Mouse (Mus musculus) forebrain, embryonic 14.5 days (tissue): ENCODE results near the gene Haus2. TPM values are rescaled to one million over a fixed set of nuclear protein-coding genes. Genes with fewer than 3 reads are reported as not detected.
"Not testable (repeated sequence)": the region's sequence is repeated elsewhere in the genome, so short reads cannot be mapped to it uniquely, and the experiment has no call there.

ENCODE experiments used
- ATAC-seq: fragments of 200-750 bp; cut with Nextera tagmentation; 2 replicates; pipeline ENCODE4 v1.8.0; 2017; ENCODE audit warnings: mild to moderate bottlenecking, moderate library complexity
- DNase-seq: peaks from one replicate; pipeline ENCODE4 v3.0.0-alpha.2; 2015; ENCODE audit warnings: low spot score
- H3K27ac ChIP-seq: fragments of 300-500 bp; sonication (generic); 2 replicates; pipeline ENCODE4 v1.5.1; 2014; ENCODE audit warnings: low read depth, mild to moderate bottlenecking, control low read depth, low read length, moderate library complexity
- H3K27me3 ChIP-seq: fragments of 300-500 bp; sonication (generic); replicated peaks from 2 replicates; pipeline ENCODE4 v1.6.1; 2014; ENCODE audit warnings: low read length, control low read depth, mixed read lengths; ENCODE audit not compliant: control insufficient read depth, insufficient read depth
- H3K36me3 ChIP-seq: fragments of 300-500 bp; sonication (generic); 2 replicates; pipeline ENCODE4 v1.6.1; 2014; ENCODE audit warnings: low read length, control low read depth; ENCODE audit not compliant: control insufficient read depth, insufficient read depth
- H3K4me1 ChIP-seq: fragments of 300-500 bp; sonication (generic); 2 replicates; pipeline ENCODE4 v1.6.1; 2014; ENCODE audit warnings: antibody characterized with exemption, low read length, control low read depth; ENCODE audit not compliant: control insufficient read depth, insufficient read depth
- H3K4me2 ChIP-seq: fragments of 300-500 bp; sonication (generic); 2 replicates; pipeline ENCODE4 v1.6.1; 2014; ENCODE audit warnings: mild to moderate bottlenecking, control low read depth, low read length
- H3K4me3 ChIP-seq: fragments of 300-500 bp; sonication (generic); 2 replicates; pipeline ENCODE4 v1.5.1; 2014; ENCODE audit warnings: low read depth, low read length, control low read depth
- H3K9ac ChIP-seq: fragments of 300-500 bp; sonication (generic); 2 replicates; pipeline ENCODE4 v1.6.1; 2014; ENCODE audit warnings: mild to moderate bottlenecking, low read length, control low read depth, moderate library complexity
- H3K9me3 ChIP-seq: fragments of 300-500 bp; sonication (generic); replicated peaks from 2 replicates; pipeline ENCODE4 v1.6.1; 2016; ENCODE audit warnings: low read length, control low read depth, mixed read lengths; ENCODE audit not compliant: control insufficient read depth
- whole genome bisulfite sequencing: fragments of 180-500 bp; shearing (Covaris S2); extraction: QIAGEN DNeasy Blood & Tissue Kit; methylation state at CpG from one replicate; pipeline ENCODE4 v1.1.7; 2014; 5-methylcytosine and 5-hydroxymethylcytosine counted together
- polyA plus RNA-seq: library from polyadenylated mRNA; unstranded; fragments of >200 nt; fragmentation: Nextera tagmentation; extraction: Ambion mirVana; gene quantifications from 2 replicates; pipeline ENCODE4 v1.2.1, GENCODE M21; 2014

Gene Haus2
- polyA plus RNA-seq, 1 experiment from 2014 or later = 24.3 TPM

DNA sequence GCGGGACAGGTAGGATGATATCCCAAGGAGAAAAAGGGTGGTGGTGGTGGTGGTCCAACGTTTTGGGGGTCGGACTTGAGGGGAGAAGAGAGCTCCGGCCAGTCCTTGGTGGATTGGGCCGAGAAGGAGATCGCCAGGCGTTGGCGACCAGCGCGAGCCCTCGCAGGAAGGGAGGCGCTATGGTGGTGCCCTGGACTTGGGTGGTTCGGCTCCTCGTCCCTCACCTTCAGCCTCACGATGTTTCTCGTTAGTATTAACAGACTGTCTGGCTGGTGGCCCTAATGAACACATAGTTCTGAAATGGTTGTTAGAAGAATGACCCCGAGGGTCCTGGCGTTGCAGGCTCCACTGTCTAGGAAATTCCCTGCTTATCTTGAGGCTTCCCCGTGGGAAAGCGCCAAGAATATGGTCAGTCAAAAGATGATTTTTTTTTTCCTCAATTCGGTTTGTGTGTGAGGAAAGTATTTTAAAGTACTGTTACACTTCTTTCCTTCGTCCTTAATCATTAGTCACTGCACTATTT is 41.3 kb upstream of the Haus2 start:
- Histone ChIP-seq H3K4me2 (peak overlapping the region; percentile 77), H3K4me3 (peak overlapping the region; percentile 59), H3K27me3 (no peaks in the 10 kb centered on the region), H3K9me3 (no peaks in the 10 kb centered on the region), H3K27ac (0 out of 2 replicates have a peak overlapping the region, but pooled peaks have one; percentile 39), H3K36me3 (peaks cover 6% of the 10 kb centered on the region; the same call in 1 of the 2 replicates), H3K9ac (peak overlapping the region; percentile 82), H3K4me1 (peaks cover 5% of the 10 kb centered on the region; the same call in 1 of the 2 replicates)
- DNase-seq (no peak), ATAC-seq (peak; percentile 60)
- 1% methylated on average over 22 of the region's 22 CpGs for WGBS

DNA sequence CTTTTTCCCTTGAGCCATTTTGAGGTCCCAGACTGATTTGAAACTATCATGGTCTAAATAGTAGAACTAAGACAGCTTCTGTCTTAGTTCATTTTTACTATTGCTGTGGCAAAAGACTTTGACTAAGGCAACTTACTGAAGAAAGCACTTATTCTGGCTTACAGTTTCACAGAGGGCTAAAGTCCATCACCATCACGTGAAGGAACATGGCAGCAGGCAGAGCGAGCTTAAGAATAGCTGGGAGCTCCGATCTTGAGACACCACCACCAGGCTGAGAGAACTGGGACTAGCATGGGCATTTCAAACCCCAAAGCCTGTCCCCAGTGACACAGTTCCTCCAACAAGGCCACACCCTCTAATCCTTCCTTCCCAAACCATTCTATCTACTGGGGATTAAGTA is 38.1 kb upstream of the Haus2 start:
- peaks cover 6% of the 10 kb centered on the region; the same call in 1 of the 2 replicates for H3K36me3 ChIP-seq
- no peaks in the 10 kb centered on the region for H3K9me3 ChIP-seq
- no peak for DNase-seq
- no peak overlapping the region for H3K4me2 ChIP-seq
- H3K4me1 ChIP-seq = peaks cover 3% of the 10 kb centered on the region; the same call in 1 of the 2 replicates
- no peak for ATAC-seq
- no peak overlapping the region for H3K9ac ChIP-seq
- no peaks in the 10 kb centered on the region for H3K27me3 ChIP-seq
- no peak overlapping the region for H3K27ac ChIP-seq
- 95% methylated on average over 3 of the region's 3 CpGs for WGBS
- H3K4me3 ChIP-seq = no peak overlapping the region

DNA sequence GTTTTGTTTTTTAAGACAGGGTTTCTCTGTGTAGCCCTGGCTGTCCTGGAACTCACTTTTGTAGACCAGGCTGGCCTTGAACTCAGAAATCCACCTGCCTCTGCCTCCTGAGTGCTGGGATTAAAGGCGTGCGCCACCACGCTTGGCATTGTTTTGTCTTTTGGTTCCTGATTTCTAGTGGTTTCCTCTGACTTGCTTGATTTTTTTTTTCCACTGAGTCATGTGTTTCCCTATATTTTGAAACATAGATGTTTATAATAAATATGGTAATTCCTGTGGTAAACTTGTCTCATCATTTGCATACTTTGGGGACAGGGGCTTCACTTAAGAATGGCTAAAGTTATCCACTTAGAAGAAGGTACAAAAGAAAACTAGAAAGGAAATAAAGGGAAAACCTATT is 37.0 kb upstream of the Haus2 start:
- H3K4me2 ChIP-seq, H3K9ac ChIP-seq, H3K27me3 ChIP-seq, H3K27ac ChIP-seq, ATAC-seq, DNase-seq, H3K36me3 ChIP-seq, H3K9me3 ChIP-seq, H3K4me1 ChIP-seq, H3K4me3 ChIP-seq: not testable (repeated sequence)
- 95% methylated on average over 3 of the region's 3 CpGs for WGBS

DNA sequence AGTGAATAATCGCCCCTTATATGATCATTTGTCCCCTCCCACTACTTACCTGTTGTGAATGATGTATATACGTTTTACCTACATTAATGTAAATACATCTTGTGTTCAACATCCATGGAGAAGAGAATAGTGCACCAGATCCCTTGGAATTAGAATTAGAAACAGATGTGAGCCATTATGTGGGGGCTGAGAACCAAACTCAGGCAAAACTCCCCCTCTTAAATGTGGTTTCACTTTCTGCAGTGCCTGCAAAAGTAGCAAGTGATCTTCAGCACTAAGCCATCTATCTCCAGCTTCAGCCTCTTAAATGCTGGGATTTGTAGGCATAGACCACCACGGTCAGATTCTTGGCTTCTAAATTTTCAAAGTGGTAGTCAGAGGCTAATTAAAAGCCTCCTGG is 34.1 kb upstream of the Haus2 start:
- no peak for DNase-seq
- no peaks in the 10 kb centered on the region for H3K27me3 ChIP-seq
- no peaks in the 10 kb centered on the region for H3K9me3 ChIP-seq
- no peak overlapping the region for H3K4me2 ChIP-seq
- no peaks in the 10 kb centered on the region for H3K4me1 ChIP-seq
- WGBS = 91% methylated on average over 3 of the region's 3 CpGs
- peaks cover 6% of the 10 kb centered on the region; the same call in 1 of the 2 replicates for H3K36me3 ChIP-seq
- H3K4me3 ChIP-seq = no peak overlapping the region
- H3K27ac ChIP-seq = no peak overlapping the region
- H3K9ac ChIP-seq = no peak overlapping the region
- ATAC-seq = no peak

DNA sequence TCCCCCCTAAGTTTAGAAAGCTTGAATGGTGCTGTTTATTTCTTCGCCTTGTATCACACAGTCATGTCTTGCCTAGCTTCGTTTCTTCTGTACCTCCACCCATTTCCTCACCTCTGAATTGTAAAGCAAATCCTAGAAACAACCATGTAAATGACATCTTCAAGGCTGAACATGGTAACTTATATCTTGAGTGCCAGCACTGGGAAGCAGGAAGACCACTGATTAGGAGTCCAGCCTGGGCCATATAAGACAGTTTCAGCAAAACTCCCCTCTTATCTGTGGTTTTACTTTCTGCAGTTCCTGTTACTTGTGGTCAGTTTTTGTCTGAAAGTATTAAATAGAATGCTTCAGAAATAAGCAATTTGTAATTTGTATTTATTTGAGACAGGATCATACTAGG is 33.2 kb upstream of the Haus2 start:
- WGBS = 97% methylated on average over 2 of the region's 2 CpGs
- Histone ChIP-seq H3K9ac (no peak overlapping the region), H3K4me3 (no peak overlapping the region), H3K9me3 (no peaks in the 10 kb centered on the region), H3K4me2 (no peak overlapping the region), H3K27me3 (no peaks in the 10 kb centered on the region), H3K36me3 (peaks cover 6% of the 10 kb centered on the region; the same call in 1 of the 2 replicates), H3K27ac (no peak overlapping the region), H3K4me1 (no peaks in the 10 kb centered on the region)
- ATAC-seq (no peak), DNase-seq (no peak)

DNA sequence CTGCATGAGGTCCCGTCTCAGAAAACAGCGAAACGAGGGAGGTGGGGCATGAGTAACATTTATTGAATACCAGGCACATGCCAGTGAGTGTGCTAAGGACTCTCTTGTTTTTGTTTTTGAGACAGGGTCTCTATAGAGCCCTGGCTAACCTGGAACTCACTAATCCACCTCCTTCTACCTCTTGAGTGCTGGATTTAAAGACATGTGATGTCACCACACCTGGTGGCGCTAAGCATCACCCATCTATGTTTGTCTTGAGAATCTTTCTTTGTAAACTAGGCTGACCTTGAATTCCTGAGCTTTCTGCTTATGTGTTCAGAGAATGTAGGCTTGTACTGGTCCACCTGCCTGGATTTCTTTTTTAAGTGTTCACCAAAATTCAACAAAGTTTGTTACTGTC is 31.4 kb upstream of the Haus2 start:
- Histone ChIP-seq H3K27me3 (no peaks in the 10 kb centered on the region), H3K4me3 (no peak overlapping the region), H3K4me1 (no peaks in the 10 kb centered on the region), H3K9me3 (no peaks in the 10 kb centered on the region), H3K4me2 (no peak overlapping the region), H3K27ac (no peak overlapping the region), H3K9ac (no peak overlapping the region), H3K36me3 (no peaks in the 10 kb centered on the region)
- 76% methylated on average over 4 of the region's 4 CpGs for WGBS
- DNase-seq = no peak
- no peak for ATAC-seq

DNA sequence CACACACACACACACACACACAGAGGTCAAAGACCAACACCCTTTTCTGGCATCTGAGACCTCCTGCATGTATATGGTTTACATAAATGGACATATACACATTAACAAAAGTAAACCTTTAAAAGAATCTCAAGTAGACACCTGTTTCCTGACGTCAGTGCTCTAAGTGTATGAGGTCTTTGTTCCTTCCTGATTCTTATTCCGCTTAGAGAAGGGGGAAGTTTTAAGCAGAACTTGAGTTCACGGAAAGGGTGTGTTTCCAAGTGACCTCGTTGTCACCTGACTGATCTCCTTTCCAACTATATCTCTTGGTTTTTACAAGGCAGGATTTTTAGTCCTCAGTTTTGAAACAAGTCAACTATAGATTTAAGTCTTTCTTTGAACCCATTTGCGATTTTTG is 30.9 kb upstream of the Haus2 start:
- H3K36me3 ChIP-seq = no peaks in the 10 kb centered on the region
- no peaks in the 10 kb centered on the region for H3K27me3 ChIP-seq
- H3K9ac ChIP-seq = no peak overlapping the region
- ATAC-seq (no peak), DNase-seq (no peak)
- 79% methylated on average over 5 of the region's 5 CpGs for WGBS
- no peaks in the 10 kb centered on the region for H3K9me3 ChIP-seq
- H3K4me1 ChIP-seq = no peaks in the 10 kb centered on the region
- no peak overlapping the region for H3K4me2 ChIP-seq
- no peak overlapping the region for H3K4me3 ChIP-seq
- H3K27ac ChIP-seq = no peak overlapping the region

DNA sequence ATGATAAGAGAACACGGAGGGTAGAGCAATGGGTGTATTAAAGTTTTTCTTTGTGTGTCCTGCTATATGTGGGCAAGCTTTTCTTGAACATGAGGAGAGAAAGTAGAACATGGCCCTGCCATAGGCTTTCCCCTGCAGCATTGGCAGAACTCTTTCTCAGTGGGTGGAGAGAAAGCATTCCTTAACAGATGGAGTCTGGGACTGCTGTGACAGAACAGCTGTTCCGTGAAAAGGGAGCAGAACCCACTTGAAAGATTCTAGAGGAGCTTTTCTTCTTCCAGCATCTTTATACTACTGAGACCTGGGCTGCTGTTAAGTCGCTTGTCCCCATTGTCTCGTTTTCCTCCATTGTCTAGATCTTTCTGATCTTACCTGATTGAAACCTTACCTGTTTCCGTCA is 19.4 kb upstream of the Haus2 start:
- Histone ChIP-seq H3K36me3 (peaks cover 30% of the 10 kb centered on the region), H3K9me3 (no peaks in the 10 kb centered on the region), H3K4me2 (no peak overlapping the region), H3K4me1 (no peaks in the 10 kb centered on the region), H3K9ac (no peak overlapping the region), H3K27me3 (no peaks in the 10 kb centered on the region), H3K4me3 (no peak overlapping the region), H3K27ac (no peak overlapping the region)
- no peak for ATAC-seq
- 85% methylated on average over 5 of the region's 5 CpGs for WGBS
- DNase-seq = no peak

DNA sequence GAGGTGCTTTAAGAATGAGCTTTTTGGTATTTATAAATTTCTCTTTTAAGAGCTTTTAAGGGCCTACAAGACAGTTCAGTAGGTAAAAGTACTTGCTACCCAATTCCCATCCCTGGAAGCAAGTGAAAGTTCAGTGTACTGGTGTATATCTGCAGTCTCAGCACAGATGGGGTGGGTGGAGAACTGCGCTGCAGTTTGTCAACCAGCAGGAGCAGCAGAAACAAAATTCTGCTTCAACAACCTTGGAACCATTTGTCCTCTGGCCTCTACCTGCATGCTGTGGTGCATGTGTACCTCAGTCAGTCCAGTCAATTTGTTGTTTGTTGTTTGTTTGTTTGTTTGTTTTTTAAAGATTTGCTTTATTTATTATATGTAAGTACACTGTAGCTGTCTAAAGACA is 17.0 kb upstream of the Haus2 start:
- no peak overlapping the region for H3K27ac ChIP-seq
- ATAC-seq = no peak
- WGBS = 97% methylated on average over 1 of the region's 1 CpGs
- H3K4me2 ChIP-seq = no peak overlapping the region
- no peak overlapping the region for H3K4me3 ChIP-seq
- no peak overlapping the region for H3K9ac ChIP-seq
- H3K9me3 ChIP-seq = no peaks in the 10 kb centered on the region
- no peaks in the 10 kb centered on the region for H3K27me3 ChIP-seq
- DNase-seq = no peak
- peaks cover 37% of the 10 kb centered on the region for H3K36me3 ChIP-seq
- no peaks in the 10 kb centered on the region for H3K4me1 ChIP-seq
